Mouse (Mus musculus) retina, adult 2 months (tissue): ENCODE measurements around the gene Wdr81.
A peak's percentile ranks its signal among the peaks of the same experiment; 100 is the strongest.

Experiments used
- DNase-seq: peaks from one replicate; pipeline ENCODE4 v3.0.0-alpha.2; 2012; ENCODE audit warnings: low read depth, low spot score

Wdr81 gene

GRCm38 (mm10) chr11:75453991-75454930 lies at the start of gene Wdr81:
Gene Wdr81, minus strand, starts transcription at chr11:75454717.
- DNase-seq: peak; percentile 67

GRCm38 (mm10) chr11:75498126-75498525 lies 43.6 kb upstream of the Wdr81 start:
- DNase-seq: no peak

GRCm38 (mm10) chr11:75494296-75495049 lies 40.0 kb upstream of the Wdr81 start:
- no peak for DNase-seq

GRCm38 (mm10) chr11:75487496-75487895 lies 33.0 kb upstream of the Wdr81 start:
- no peak for DNase-seq

- DNase-seq: peak; percentile 95
These were observed 32.2 kb upstream of the Wdr81 start, which contains the start of gene Prpf8 for GRCm38 (mm10) chr11:75486601-75487285. Gene Prpf8, plus strand, starts transcription at chr11:75486816.

- DNase-seq: no peak
These were observed 31.7 kb upstream of the Wdr81 start for GRCm38 (mm10) chr11:75486192-75486591.

GRCm38 (mm10) chr11:75473376-75473775 lies 18.9 kb upstream of the Wdr81 start:
- no peak for DNase-seq

- DNase-seq: no peak
These were observed 18.1 kb upstream of the Wdr81 start for GRCm38 (mm10) chr11:75472469-75473081.

- no peak for DNase-seq
These were observed 16.2 kb upstream of the Wdr81 start for GRCm38 (mm10) chr11:75470675-75471074.

- no peak for DNase-seq
These were observed 14.7 kb upstream of the Wdr81 start for GRCm38 (mm10) chr11:75469261-75469660.

- DNase-seq: no peak
These were observed 13.9 kb upstream of the Wdr81 start for GRCm38 (mm10) chr11:75468410-75468809.

GRCm38 (mm10) chr11:75467512-75468215 lies 13.1 kb upstream of the Wdr81 start:
- no peak for DNase-seq

- DNase-seq: no peak
These were observed 12.4 kb upstream of the Wdr81 start for GRCm38 (mm10) chr11:75466731-75467505.

- DNase-seq: no peak
These were observed 10.5 kb upstream of the Wdr81 start for GRCm38 (mm10) chr11:75465051-75465450.

- DNase-seq: no peak
These were observed 9.9 kb upstream of the Wdr81 start for GRCm38 (mm10) chr11:75464417-75464816.

GRCm38 (mm10) chr11:75463624-75464023 lies 9.1 kb upstream of the Wdr81 start:
- no peak for DNase-seq

GRCm38 (mm10) chr11:75462865-75463336 lies 8.4 kb upstream of the Wdr81 start:
- DNase-seq: no peak

GRCm38 (mm10) chr11:75462253-75462783 lies 7.8 kb upstream of the Wdr81 start:
- DNase-seq: no peak

GRCm38 (mm10) chr11:75461743-75462252 lies 7.3 kb upstream of the Wdr81 start:
- DNase-seq: no peak
